Mouse (Mus musculus): ENCODE results near the gene Gm20388. TPM values are rescaled to one million over a fixed set of nuclear protein-coding genes. Genes with fewer than 3 reads are reported as not detected.

Gm20388 gene
- total RNA-seq, 1 experiment from 2014 or later, result 18.4 TPM

DNA sequence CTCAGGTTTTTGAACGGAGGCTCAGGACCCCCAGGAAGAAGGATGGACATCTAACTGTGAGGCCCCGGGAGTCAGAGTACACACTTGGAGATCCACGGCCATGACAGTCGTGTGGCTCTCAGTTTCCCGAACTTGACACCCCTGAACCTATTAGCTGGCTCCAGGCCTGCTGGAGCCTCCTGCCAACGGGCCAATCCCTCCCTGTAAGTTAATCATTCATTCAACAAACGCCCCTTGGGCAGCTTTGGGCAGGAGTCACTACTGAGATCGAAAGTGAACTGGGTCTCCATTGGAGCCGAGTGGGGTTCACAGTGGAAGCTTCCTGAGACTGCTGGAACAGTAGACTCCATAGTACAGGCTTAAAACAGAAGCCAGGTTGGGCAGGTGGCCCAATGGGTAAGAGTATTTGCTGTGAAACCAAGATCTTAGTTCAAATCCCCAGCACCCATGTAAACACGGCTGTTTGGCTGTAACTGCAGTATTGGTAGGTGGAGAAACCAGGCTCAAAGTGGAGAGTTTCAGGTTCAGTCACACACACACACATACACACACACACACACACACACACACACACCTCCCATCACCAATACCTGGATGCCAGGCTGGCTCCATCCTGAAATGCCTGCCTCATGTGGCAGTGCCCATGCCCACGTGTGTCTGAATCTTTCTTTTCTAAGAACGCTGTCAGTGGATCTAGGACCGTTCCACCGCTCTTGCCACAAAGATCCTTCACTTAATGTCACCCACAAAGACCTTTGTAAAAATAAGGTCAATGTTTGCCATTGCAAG, 2808.3 kb downstream of the Gm20388 start:
- ATAC-seq (replicated peaks in 1 of 2; ENCODE audit: insufficient read depth in 1 of 2, low FRiP score in 2 of 2, low TSS enrichment in 1 of 2, low read depth in 1 of 2, poor library complexity in 2 of 2, severe bottlenecking in 2 of 2), result no peak

DNA sequence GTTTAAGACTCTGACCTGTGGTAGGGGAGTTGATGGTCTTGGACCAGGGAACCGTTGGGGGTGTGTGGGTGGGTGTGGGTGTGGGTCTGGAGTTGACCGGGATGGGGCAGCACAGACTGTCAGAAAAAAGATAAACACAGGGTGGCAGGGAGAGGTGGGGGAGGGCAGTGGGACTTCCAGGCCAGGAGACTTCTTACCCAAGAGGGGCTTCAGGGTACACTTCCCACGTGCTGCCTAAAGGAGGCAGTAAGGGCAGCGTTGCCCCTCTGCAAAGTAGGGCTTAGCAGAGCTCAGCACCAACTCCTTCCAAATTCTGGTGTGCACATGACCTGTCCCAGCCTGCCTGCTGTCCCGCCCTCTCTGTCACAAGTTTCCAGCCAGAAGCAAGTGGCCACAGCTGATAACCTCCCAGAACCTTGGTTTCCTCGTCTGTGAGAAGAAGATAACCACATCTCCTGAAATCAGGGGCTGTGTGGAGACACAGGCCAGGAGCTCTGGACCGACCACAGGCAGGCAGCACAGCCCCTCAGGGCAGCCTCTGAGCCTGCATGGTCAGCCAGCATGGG, 2808.9 kb downstream of the Gm20388 start:
- ATAC-seq (replicated peaks in 1 of 2; ENCODE audit: insufficient read depth in 1 of 2, low FRiP score in 2 of 2, low TSS enrichment in 1 of 2, low read depth in 1 of 2, poor library complexity in 2 of 2, severe bottlenecking in 2 of 2), result peak; percentile 79 to 80

DNA sequence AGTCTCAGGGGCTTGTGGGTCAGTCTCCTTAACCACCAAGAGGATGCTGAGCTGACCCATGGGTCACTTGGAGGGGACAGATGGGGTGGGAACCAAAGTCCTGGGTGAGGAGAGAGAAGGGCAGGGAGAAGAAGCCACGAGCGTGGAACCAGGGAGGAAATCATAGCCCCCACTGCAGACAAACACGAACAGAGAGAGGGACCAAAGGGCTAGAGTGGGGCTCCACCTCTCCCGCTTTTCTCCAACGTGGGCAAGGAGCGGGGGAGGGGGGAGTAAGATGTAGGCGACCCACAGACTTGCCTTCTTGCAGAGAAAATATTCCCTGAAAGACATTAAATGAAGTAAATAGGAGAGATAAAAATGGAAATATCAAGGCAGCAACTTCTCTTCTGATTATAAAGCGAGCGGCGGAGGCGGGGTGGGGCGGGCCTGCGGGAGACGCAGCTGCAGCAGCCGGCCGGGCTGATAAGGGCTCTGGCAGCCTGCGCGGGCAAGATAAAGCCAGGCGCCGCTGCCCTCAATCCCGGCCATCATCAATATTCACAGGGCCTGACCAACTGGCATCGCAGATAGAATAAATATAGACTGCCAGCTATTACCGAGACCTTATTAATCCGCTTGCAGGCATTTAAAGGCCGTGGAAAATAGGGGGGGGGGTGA, 2809.6 kb downstream of the Gm20388 start:
- ATAC-seq (replicated peaks in 1 of 2; ENCODE audit: insufficient read depth in 1 of 2, low FRiP score in 2 of 2, low TSS enrichment in 1 of 2, low read depth in 1 of 2, poor library complexity in 2 of 2, severe bottlenecking in 2 of 2), result peak; percentile 33 to 50; a peak in 3 of 4 replicates

DNA sequence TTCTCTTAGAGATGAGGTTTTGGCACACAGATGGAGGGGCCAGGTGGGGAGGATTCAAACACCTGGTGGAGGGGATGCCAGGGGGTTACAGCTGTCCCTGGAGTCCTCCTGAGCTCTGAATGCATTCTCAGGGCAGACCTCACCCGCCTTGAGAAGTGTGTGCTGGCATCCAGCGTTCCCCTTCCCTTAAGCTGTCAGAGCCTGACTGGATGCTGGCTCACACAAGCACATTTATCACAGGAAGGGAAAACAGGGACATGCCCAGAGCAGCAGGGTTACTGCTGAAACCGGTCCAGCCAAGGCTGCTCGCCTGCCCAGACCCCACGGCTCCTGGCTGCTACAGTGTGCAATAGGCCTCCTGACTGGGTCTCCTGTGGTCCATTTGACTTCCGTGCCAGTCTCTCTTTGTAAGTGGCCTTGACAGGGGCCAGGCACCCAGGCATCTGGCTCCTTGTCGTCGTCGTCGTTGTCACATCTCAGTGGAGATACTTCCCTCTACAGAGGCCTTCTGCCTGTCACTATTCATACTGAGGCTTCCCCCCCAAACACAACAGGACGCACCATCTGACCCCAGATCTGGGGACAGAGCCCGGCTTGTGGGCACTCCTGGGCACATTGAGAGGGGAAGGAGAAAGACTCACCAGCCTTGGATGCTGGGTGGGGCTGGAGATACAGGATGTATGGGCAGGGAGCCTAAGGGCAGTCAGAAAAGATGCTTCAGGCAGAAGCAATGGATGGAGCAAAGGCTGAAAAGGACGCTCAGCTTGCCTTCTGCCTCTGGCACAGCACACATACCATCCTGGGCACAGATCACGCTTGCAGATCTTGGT, 2810.4 kb downstream of the Gm20388 start:
- ATAC-seq (replicated peaks in 1 of 2; ENCODE audit: insufficient read depth in 1 of 2, low FRiP score in 2 of 2, low TSS enrichment in 1 of 2, low read depth in 1 of 2, poor library complexity in 2 of 2, severe bottlenecking in 2 of 2), result 0 out of 4 replicates have a peak, but pooled peaks of 1 of the 2 experiments have one; percentile 8

GRCm38 (mm10) chr8:122725187-122725586, 2814.5 kb downstream of the Gm20388 start:
- ATAC-seq (replicated peaks in 1 of 2; ENCODE audit: insufficient read depth in 1 of 2, low FRiP score in 2 of 2, low TSS enrichment in 1 of 2, low read depth in 1 of 2, poor library complexity in 2 of 2, severe bottlenecking in 2 of 2), result no peak

GRCm38 (mm10) chr8:122726789-122727188, 2816.1 kb downstream of the Gm20388 start:
- no peak for ATAC-seq (replicated peaks in 1 of 2; ENCODE audit: insufficient read depth in 1 of 2, low FRiP score in 2 of 2, low TSS enrichment in 1 of 2, low read depth in 1 of 2, poor library complexity in 2 of 2, severe bottlenecking in 2 of 2)

DNA sequence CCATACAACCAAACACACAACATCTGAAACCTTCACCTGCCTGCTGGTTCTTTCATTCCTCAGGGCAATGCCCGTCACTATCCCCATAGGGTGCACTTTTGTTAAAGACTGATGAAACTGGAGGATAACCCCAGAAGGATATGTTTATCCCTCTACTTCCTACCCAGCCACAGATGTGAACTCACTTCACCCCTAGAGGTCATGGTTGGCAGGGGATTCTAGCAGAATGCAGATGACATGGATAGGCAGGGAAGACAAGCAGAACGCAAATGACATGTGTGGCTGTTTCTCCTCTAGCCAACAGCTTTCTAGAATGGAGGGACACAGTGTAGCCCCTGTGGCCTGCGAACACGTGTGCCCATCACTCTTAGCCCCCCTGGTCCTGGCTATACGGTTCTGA, 2816.8 kb downstream of the Gm20388 start:
- ATAC-seq (replicated peaks in 1 of 2; ENCODE audit: insufficient read depth in 1 of 2, low FRiP score in 2 of 2, low TSS enrichment in 1 of 2, low read depth in 1 of 2, poor library complexity in 2 of 2, severe bottlenecking in 2 of 2), result 0 out of 4 replicates have a peak, but pooled peaks have one; percentile 41 to 42

GRCm38 (mm10) chr8:122728630-122729029, 2818.0 kb downstream of the Gm20388 start:
- no peak for ATAC-seq (replicated peaks in 1 of 2; ENCODE audit: insufficient read depth in 1 of 2, low FRiP score in 2 of 2, low TSS enrichment in 1 of 2, low read depth in 1 of 2, poor library complexity in 2 of 2, severe bottlenecking in 2 of 2)

DNA sequence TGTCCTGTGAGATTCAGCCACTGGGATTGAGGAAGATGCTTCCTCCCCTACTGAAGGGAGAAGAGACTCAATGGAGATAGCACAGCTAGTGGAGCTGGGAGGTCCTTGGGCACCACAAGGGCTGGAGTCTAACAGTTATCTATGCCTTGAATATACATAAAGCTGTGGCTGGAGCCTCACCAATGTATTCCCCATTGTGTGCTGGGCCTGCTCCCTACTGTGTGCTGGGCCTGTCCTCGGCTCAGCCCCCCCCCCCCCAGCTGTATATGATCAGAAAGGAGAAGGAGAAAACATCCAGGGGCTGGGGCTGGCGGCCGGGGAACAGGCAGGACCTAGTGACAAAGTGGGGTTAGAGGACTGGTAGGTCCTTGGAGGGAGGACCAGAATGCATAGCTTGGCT, 2824.5 kb downstream of the Gm20388 start:
- no peak for ATAC-seq (replicated peaks in 1 of 2; ENCODE audit: insufficient read depth in 1 of 2, low FRiP score in 2 of 2, low TSS enrichment in 1 of 2, low read depth in 1 of 2, poor library complexity in 2 of 2, severe bottlenecking in 2 of 2)

- peak; percentile 46 to 66 for ATAC-seq (replicated peaks in 1 of 2; ENCODE audit: insufficient read depth in 1 of 2, low FRiP score in 2 of 2, low TSS enrichment in 1 of 2, low read depth in 1 of 2, poor library complexity in 2 of 2, severe bottlenecking in 2 of 2)
These were observed 2825.2 kb downstream of the Gm20388 start for GRCm38 (mm10) chr8:122735542-122736473.

DNA sequence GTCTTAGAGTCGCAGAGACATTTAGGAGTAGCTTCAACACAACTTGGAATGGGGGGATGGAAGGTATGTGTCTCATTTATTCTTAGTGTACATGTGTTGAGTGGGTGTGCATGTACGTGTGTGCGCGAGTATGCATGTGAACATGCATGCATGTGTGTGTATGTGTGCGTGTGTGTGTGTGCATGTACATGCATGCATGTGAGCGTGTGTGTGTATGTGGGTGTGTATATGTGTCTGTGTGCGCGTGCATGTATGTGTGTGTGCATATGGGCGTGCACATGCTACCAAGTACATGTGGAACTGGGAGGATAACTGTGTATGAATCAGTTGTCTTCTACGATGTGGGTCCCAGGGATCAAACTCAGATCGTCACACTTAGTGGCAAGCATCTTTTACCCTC, 2826.0 kb downstream of the Gm20388 start:
- ATAC-seq (replicated peaks in 1 of 2; ENCODE audit: insufficient read depth in 1 of 2, low FRiP score in 2 of 2, low TSS enrichment in 1 of 2, low read depth in 1 of 2, poor library complexity in 2 of 2, severe bottlenecking in 2 of 2), result no peak

- 0 out of 4 replicates have a peak, but pooled peaks of 1 of the 2 experiments have one; percentile 40 for ATAC-seq (replicated peaks in 1 of 2; ENCODE audit: insufficient read depth in 1 of 2, low FRiP score in 2 of 2, low TSS enrichment in 1 of 2, low read depth in 1 of 2, poor library complexity in 2 of 2, severe bottlenecking in 2 of 2)
These were observed 2826.4 kb downstream of the Gm20388 start for GRCm38 (mm10) chr8:122737071-122737470.

GRCm38 (mm10) chr8:122737886-122738285, 2827.2 kb downstream of the Gm20388 start:
- no peak for ATAC-seq (replicated peaks in 1 of 2; ENCODE audit: insufficient read depth in 1 of 2, low FRiP score in 2 of 2, low TSS enrichment in 1 of 2, low read depth in 1 of 2, poor library complexity in 2 of 2, severe bottlenecking in 2 of 2)

- peak; percentile 14 to 30; a peak in 1 of 4 replicates for ATAC-seq (replicated peaks in 1 of 2; ENCODE audit: insufficient read depth in 1 of 2, low FRiP score in 2 of 2, low TSS enrichment in 1 of 2, low read depth in 1 of 2, poor library complexity in 2 of 2, severe bottlenecking in 2 of 2)
These were observed 2828.6 kb downstream of the Gm20388 start for GRCm38 (mm10) chr8:122739102-122739725.

DNA sequence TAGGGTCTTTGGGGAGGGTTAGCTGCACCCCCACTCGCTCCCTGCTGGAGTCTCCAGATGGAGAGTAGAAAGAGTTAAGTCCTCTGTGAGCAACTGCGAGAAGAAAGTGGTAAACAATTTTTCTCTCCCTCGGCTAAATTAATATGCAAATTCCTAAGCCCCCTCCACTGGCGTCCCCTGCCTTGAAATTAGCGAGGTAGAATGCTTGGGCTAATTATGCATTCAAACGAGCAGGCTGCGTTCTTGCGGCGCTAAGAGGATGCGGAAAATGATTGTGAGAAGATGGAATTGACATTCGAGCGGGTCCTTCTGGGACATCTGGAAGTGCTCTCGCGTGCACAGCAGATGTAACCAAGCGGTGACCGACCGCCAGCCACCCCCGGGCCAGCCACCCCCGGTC, 2831.8 kb downstream of the Gm20388 start:
- ATAC-seq (replicated peaks in 1 of 2; ENCODE audit: insufficient read depth in 1 of 2, low FRiP score in 2 of 2, low TSS enrichment in 1 of 2, low read depth in 1 of 2, poor library complexity in 2 of 2, severe bottlenecking in 2 of 2), result no peak
